Mouse (Mus musculus) forebrain, postnatal 0 days (tissue): ENCODE results near the gene Gm14326. TPM values are rescaled to one million over a fixed set of nuclear protein-coding genes. Genes with fewer than 3 reads are reported as not detected.
A peak's percentile ranks its signal among the peaks of the same experiment; 100 is the strongest.
"Not testable (repeated sequence)": the region's sequence is repeated elsewhere in the genome, so short reads cannot be mapped to it uniquely, and the experiment has no call there.

Source experiments
- ATAC-seq: fragments of 200-750 bp; cut with Nextera tagmentation; 2 replicates; pipeline ENCODE4 v1.8.0; 2017; ENCODE audit warnings: mild to moderate bottlenecking, moderate library complexity
- DNase-seq: peaks from one replicate; pipeline ENCODE4 v3.0.0-alpha.2; 2015
- H3K27ac ChIP-seq: fragments of 300-500 bp; sonication (generic); 2 replicates; pipeline ENCODE4 v1.5.1; 2014; ENCODE audit warnings: low read depth, mild to moderate bottlenecking, antibody characterized with exemption, low read length, moderate library complexity, mixed read lengths
- H3K27me3 ChIP-seq: fragments of 300-500 bp; sonication (generic); 2 replicates; pipeline ENCODE4 v1.6.1; 2014; ENCODE audit warnings: mild to moderate bottlenecking, low read length, mixed read lengths; ENCODE audit not compliant: insufficient read depth
- H3K36me3 ChIP-seq: fragments of 300-500 bp; sonication (generic); 2 replicates; pipeline ENCODE4 v1.6.1; 2014; ENCODE audit warnings: mild to moderate bottlenecking, moderate library complexity; ENCODE audit not compliant: insufficient read depth
- H3K4me1 ChIP-seq: fragments of 300-500 bp; sonication (generic); 2 replicates; pipeline ENCODE4 v1.6.1; 2014; ENCODE audit warnings: antibody characterized with exemption; ENCODE audit not compliant: insufficient read depth
- H3K4me2 ChIP-seq: fragments of 300-500 bp; sonication (generic); 2 replicates; pipeline ENCODE4 v1.6.1; 2014; ENCODE audit warnings: low read depth, mild to moderate bottlenecking, moderate library complexity
- H3K4me3 ChIP-seq: fragments of 300-500 bp; sonication (generic); 2 replicates; pipeline ENCODE4 v1.5.1; 2014; ENCODE audit warnings: low read depth, low read length, mixed read lengths
- H3K9ac ChIP-seq: fragments of 300-500 bp; sonication (generic); 2 replicates; pipeline ENCODE4 v1.6.1; 2014; ENCODE audit warnings: mild to moderate bottlenecking
- H3K9me3 ChIP-seq: fragments of 300-500 bp; sonication (generic); 2 replicates; pipeline ENCODE4 v1.6.1; 2016; ENCODE audit warnings: low read length
- WGBS: fragments of 180-500 bp; shearing (Covaris S2); extraction: QIAGEN DNeasy Blood & Tissue Kit; methylation state at CpG from one replicate; pipeline ENCODE4 v1.1.7; 2014; 5-methylcytosine and 5-hydroxymethylcytosine counted together
- polyA plus RNA-seq: library from polyadenylated mRNA; unstranded; fragments of >200 nt; fragmentation: Nextera tagmentation; extraction: Ambion mirVana; gene quantifications from 2 replicates; pipeline ENCODE4 v1.2.1, GENCODE M21; 2015
- total RNA-seq: library from RNA; depleted of rRNA; stranded (reverse); fragments of >200 nt; gene quantifications from 2 replicates; pipeline ENCODE4 v1.2.3, GENCODE M21; 2014; rRNA removed

Gm14326 gene
- 16.8 and 20.2 TPM in 2 replicates for total RNA-seq
- 17.8 and 18.2 TPM in 2 replicates for polyA plus RNA-seq

DNA sequence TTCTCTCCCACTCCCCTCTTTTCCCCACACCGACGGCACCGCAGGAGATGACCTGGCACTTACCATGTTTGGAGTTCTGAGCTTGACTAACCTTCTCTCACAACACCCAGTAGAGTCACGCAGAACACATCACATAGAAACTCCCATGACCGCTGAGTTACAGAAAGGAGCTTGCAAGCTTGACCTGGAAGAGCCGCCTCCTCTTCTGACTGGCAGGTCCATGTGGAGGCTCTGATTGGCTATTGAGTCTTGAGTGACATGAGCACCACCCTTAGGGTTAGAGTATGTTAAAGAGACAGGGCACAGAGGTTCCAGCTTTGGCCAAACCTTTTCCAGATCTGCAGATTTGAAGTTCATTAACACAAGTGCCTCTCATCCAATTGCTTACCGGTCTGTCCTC is at the start of gene Gm14326:
TSS of gene Gm14326 (minus strand) at position 153 of the 400 bp plus-strand sequence.
- WGBS, result 6% methylated on average over 4 of the region's 7 CpGs
- H3K4me3 ChIP-seq, result peak within 1 kb of the TSS; percentile 31
- ATAC-seq, H3K27me3 ChIP-seq, H3K9me3 ChIP-seq, H3K27ac ChIP-seq, H3K4me1 ChIP-seq, H3K36me3 ChIP-seq: not testable (repeated sequence)
- H3K9ac ChIP-seq, result peak within 1 kb of the TSS; percentile 31; the same call in 1 of the 2 replicates
- peak within 1 kb of the TSS; percentile 44 for H3K4me2 ChIP-seq
- DNase-seq, result peak; percentile 38

DNA sequence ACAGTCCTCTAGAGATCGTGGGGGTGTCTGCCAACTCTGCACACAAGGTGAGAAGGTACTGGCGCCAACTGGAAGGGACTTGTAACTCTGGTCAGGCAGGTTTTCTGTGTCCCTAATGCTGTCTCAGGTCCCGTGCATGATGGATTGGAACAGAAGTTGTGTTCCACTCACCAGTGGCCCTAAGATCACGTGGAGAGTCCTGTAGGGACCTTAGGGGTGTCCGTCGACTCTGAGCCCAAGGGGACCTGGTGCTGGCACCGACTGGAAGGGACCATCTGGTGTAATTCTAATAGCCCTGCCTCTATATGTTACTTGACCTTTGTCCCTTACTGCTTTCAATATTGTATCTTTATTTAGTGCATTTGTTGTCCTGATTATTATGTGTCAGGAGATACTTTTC is 17.7 kb upstream of the Gm14326 start:
- H3K4me3 ChIP-seq, ATAC-seq, H3K4me2 ChIP-seq, H3K9ac ChIP-seq, H3K9me3 ChIP-seq, H3K36me3 ChIP-seq, DNase-seq, H3K27me3 ChIP-seq, H3K27ac ChIP-seq, H3K4me1 ChIP-seq: not testable (repeated sequence)
- 69% methylated on average over 7 of the region's 7 CpGs for WGBS

DNA sequence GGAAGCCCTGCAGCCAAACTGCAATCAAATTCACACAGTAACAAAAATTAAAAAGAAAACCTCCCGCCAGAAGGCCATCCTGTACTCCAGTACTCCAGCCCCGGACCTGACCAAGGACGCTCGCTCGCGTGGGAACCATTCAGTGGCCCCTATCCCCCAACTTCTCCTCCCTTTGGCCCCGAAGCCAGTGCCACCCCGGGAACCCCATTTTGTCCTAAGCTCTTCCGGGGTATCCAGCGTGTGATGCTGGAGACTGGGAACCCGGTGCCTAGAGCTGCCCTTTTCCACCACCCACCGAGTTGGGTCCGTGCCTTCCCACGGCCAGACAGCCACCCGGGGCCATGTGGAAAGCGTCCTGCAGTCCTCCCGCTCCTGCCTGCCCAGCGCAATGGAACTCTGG is 363 bp downstream of the Gm14326 start:
- peak; percentile 0 for DNase-seq
- ATAC-seq, result not testable (repeated sequence)

DNA sequence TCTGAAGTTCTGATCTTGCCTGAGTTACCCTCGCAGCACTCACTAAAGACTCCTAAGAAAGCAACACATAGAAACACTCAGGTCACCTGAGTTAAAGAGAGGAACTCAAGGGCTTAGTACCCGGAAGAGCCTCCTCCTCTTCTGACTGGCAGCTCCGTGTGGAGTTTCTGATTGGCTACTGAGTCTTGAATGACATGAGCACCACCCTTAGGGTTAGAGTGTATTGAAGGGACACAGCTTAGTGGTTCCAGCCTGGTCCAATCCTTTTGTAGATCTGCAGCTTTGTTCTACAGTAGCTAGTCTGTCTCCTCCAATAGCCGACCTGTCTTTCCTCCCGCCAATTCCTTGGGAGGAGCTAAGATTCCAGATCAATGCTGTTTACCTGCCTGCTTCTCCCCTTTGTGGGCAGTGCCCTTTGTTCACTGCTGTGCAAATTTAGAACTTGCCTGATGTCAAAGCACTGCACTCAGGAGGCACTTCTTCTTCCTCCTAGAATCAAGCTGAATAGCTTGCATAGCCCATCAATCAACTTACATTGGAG is 31.5 kb downstream of the Gm14326 start, which contains the start of gene Zfp972:
TSS of gene Zfp972 (minus strand) at position 51 of the 541 bp plus-strand sequence.
- not testable (repeated sequence) for H3K4me1 ChIP-seq, H3K36me3 ChIP-seq, H3K4me3 ChIP-seq, H3K27ac ChIP-seq, H3K9ac ChIP-seq, H3K27me3 ChIP-seq, DNase-seq, ATAC-seq, H3K4me2 ChIP-seq, H3K9me3 ChIP-seq
- WGBS, result 70% methylated on average over 3 of the region's 5 CpGs

More for the DNA sequence above, 363 bp downstream of the Gm14326 start:
- not testable (repeated sequence) for H3K36me3 ChIP-seq, H3K4me1 ChIP-seq, H3K27ac ChIP-seq, H3K27me3 ChIP-seq, H3K9me3 ChIP-seq
- Histone ChIP-seq H3K9ac (peak overlapping the region; percentile 31; the same call in 1 of the 2 replicates), H3K4me2 (peak overlapping the region; percentile 44), H3K4me3 (peak overlapping the region; percentile 31)
- WGBS, result under 1% methylated on average over 12 of the region's 18 CpGs

DNA sequence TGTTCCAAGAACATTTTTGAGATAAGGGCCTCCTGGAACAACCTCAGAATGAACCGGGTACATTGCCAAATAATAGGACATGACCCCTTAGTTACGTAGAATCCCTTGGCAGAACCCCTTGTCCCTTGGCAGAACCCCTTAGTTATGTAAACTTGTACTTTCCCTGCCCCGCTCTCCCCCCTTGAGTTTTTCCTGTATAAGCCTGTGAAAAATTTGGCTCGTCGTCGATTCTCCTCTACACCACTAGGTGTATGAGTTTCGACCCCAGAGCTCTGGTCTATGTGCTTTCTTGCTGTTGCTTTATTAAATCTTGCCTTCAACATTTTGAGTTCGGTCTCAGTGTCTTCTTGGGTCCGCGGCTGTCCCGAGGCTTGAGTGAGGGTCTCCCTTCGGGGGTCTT is 53.8 kb downstream of the Gm14326 start:
- DNase-seq, H3K9ac ChIP-seq, H3K27ac ChIP-seq, ATAC-seq, H3K36me3 ChIP-seq, H3K4me1 ChIP-seq, H3K9me3 ChIP-seq, H3K4me2 ChIP-seq, H3K4me3 ChIP-seq, H3K27me3 ChIP-seq: not testable (repeated sequence)
- 100% methylated on average over 1 of the region's 12 CpGs for WGBS

DNA sequence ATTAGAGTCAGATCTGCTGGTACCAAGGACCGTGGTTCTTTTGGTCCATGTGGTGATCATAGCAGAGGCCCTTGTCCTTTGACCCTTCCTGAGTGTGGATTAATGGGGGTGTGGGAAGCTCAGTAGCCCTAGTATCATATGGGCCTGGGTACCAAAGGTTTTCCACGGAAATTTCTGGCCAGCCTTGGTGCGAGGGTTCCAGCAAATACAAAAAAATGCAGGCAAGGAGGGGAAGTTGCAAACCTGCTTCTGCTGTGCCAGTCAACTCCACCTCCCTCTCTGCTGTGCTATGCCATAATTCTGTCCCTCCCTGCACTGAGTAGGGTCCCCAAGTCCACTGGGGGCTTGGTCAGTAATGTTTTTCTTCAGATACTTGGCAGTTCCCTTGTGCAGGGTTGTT is 58.9 kb downstream of the Gm14326 start:
- not testable (repeated sequence) for H3K36me3 ChIP-seq, H3K4me1 ChIP-seq, H3K4me3 ChIP-seq, DNase-seq, H3K9ac ChIP-seq, H3K27ac ChIP-seq, H3K9me3 ChIP-seq, H3K27me3 ChIP-seq, ATAC-seq, H3K4me2 ChIP-seq
- 79% methylated on average over 2 of the region's 3 CpGs for WGBS

DNA sequence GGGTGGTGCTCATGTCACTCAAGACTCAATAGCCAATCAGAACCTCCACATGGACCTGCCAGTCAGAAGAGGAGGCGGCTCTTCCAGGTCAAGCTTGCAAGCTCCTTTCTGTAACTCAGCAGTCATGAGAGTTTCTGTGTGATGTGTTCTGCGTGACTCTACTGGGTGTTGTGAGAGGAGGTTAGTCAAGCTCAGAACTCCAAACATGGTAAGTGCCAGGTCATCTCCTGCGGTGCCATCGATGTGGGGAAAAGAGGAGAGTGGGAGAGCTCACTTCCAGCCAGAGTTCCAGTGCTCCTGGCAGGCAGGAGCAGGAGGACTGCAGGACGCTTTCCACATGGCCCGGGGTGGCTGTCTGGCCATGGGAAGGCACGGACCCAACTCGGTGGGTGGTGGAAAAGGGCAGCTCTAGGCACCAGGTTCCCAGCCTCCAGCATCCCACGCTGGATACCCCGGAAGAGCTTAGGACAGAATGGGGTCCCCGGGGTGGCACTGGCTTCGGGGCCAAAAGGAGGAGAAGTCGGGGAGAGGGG is 60.0 kb downstream of the Gm14326 start, which contains the start of gene Gm14327:
TSS of gene Gm14327 (plus strand) at position 51 of the 533 bp plus-strand sequence.
- DNase-seq, H3K4me2 ChIP-seq, H3K9me3 ChIP-seq, ATAC-seq, H3K9ac ChIP-seq, H3K27me3 ChIP-seq, H3K4me1 ChIP-seq, H3K4me3 ChIP-seq, H3K27ac ChIP-seq, H3K36me3 ChIP-seq: not testable (repeated sequence)
- WGBS, result 65% methylated on average over 9 of the region's 13 CpGs

DNA sequence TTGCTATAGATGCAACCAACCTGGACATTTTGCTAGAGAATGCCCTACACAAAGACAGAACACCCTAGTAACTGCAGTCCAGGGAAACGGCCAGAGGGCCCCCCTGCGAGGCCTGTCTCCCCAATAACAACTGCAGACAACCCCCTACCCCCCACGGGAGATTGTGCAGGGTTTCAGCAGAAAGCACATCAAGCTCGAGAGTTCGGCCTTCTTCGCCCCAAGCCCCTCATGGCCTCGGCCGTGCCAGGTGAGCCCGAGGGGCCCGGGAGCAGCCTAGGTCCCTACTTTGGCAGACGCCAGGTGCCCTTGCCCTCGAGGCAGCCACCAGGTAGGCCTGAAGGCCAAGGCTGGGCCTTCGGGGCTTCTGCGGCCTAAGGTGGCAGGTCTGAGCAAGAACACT is 69.4 kb downstream of the Gm14326 start:
- not testable (repeated sequence) for DNase-seq, H3K27ac ChIP-seq, H3K36me3 ChIP-seq, H3K9ac ChIP-seq, ATAC-seq, H3K9me3 ChIP-seq, H3K4me3 ChIP-seq, H3K27me3 ChIP-seq, H3K4me2 ChIP-seq, H3K4me1 ChIP-seq
- 91% methylated on average over 14 of the region's 14 CpGs for WGBS

Other genes with a start within 250 kb of the Gm14326 start
- gene Gm14322, start 198.0 kb downstream of the Gm14326 start, total RNA-seq, result 4.4 and 8.2 TPM in 2 replicates
- 5.0 and 5.5 TPM in 2 replicates for gene Gm14322, start 198.0 kb downstream of the Gm14326 start, polyA plus RNA-seq
- gene Gm14325, start 117.0 kb downstream of the Gm14326 start, total RNA-seq, result 79.0 and 144 TPM in 2 replicates
- gene Gm14325, start 117.0 kb downstream of the Gm14326 start, polyA plus RNA-seq, result 35.7 and 39.2 TPM in 2 replicates
- 2.2 and 3.0 TPM in 2 replicates for gene Gm14327, start 60.2 kb downstream of the Gm14326 start, total RNA-seq
- gene Gm14327, start 60.2 kb downstream of the Gm14326 start, polyA plus RNA-seq, result 3.8 and 4.9 TPM in 2 replicates
- not detected in 2 replicates for gene Zfp972, start 31.7 kb downstream of the Gm14326 start, total RNA-seq
- gene Zfp972, start 31.7 kb downstream of the Gm14326 start, polyA plus RNA-seq, result 0.30 TPM in 1 of 2 replicates, not detected in the other
- gene Zfp971, start 66.0 kb upstream of the Gm14326 start, total RNA-seq, result 10.0 and 12.8 TPM in 2 replicates
- 9.4 and 10.8 TPM in 2 replicates for gene Zfp971, start 66.0 kb upstream of the Gm14326 start, polyA plus RNA-seq
- 12.6 and 16.0 TPM in 2 replicates for gene Zfp931, start 121.2 kb upstream of the Gm14326 start, total RNA-seq
- gene Zfp931, start 121.2 kb upstream of the Gm14326 start, polyA plus RNA-seq, result 10.9 and 13.1 TPM in 2 replicates
- 152 and 170 TPM in 2 replicates for gene Phactr3, start 161.7 kb upstream of the Gm14326 start, total RNA-seq
- gene Phactr3, start 161.7 kb upstream of the Gm14326 start, polyA plus RNA-seq, result 97.8 and 98.2 TPM in 2 replicates